Mouse (Mus musculus) embryonic facial prominence, embryonic 12.5 days (tissue): Measurements from ENCODE around the gene Celf2. TPM values are rescaled to one million over a fixed set of nuclear protein-coding genes. Genes with fewer than 3 reads are reported as not detected.

Experiments used
- ATAC-seq: fragments of 200-750 bp; cut with Nextera tagmentation; 2 replicates; pipeline ENCODE4 v1.8.0; 2017; ENCODE audit not compliant: insufficient number of reproducible peaks, insufficient read depth, low FRiP score, low TSS enrichment
- H3K27ac ChIP-seq: fragments of 300-500 bp; sonication (generic); 2 replicates; pipeline ENCODE4 v1.5.1; 2016; ENCODE audit warnings: mild to moderate bottlenecking
- H3K27me3 ChIP-seq: fragments of 300-500 bp; sonication (generic); 2 replicates; pipeline ENCODE4 v1.6.1; 2016; ENCODE audit warnings: mild to moderate bottlenecking, moderate library complexity
- H3K36me3 ChIP-seq: fragments of 300-500 bp; sonication (generic); 2 replicates; pipeline ENCODE4 v1.6.1; 2016; ENCODE audit warnings: mild to moderate bottlenecking
- H3K4me1 ChIP-seq: fragments of 300-500 bp; sonication (generic); 2 replicates; pipeline ENCODE4 v1.6.1; 2016
- H3K4me2 ChIP-seq: fragments of 300-500 bp; sonication (generic); replicated peaks from 2 replicates; pipeline ENCODE4 v1.6.1; 2016; ENCODE audit warnings: mild to moderate bottlenecking, moderate library complexity
- H3K4me3 ChIP-seq: fragments of 300-500 bp; sonication (generic); 2 replicates; pipeline ENCODE4 v1.5.1; 2016; ENCODE audit warnings: mild to moderate bottlenecking
- H3K9ac ChIP-seq: fragments of 300-500 bp; sonication (generic); 2 replicates; pipeline ENCODE4 v1.6.1; 2016; ENCODE audit warnings: mild to moderate bottlenecking, moderate library complexity
- H3K9me3 ChIP-seq: fragments of 300-500 bp; sonication (generic); 2 replicates; pipeline ENCODE4 v1.6.1; 2016; ENCODE audit warnings: mild to moderate bottlenecking, moderate library complexity
- WGBS: fragments of 180-500 bp; shearing (Covaris S2); methylation state at CpG from one replicate; pipeline ENCODE4 v1.1.7; 2016; 5-methylcytosine and 5-hydroxymethylcytosine counted together
- polyA plus RNA-seq: library from polyadenylated mRNA; unstranded; fragments of >200 nt; fragmentation: Nextera tagmentation; extraction: Ambion mirVana; gene quantifications from 2 replicates; pipeline ENCODE4 v1.2.1, GENCODE M21; 2016

Celf2 gene
- polyA plus RNA-seq, 1 experiment from 2014 or later, result 56.8 TPM

DNA sequence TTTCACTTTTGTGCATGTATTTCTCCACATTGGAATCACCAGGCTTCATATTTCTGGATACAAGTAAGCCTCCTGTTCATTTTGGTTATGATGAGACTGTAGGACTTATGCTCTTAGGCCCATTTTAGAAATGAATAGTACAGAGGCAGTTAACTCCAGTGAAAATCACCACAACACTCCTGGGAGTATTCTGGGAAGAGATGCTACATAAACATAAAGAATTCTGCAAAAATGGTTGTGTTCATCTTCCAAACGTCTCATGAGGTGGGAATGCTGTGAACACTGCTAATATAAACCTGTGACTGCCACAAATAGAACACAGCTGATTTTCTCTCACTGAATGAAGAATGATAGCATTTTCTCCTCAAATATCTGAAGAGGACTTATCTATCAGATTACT is 130.6 kb downstream of the Celf2 start:
- Histone ChIP-seq H3K9ac (no peak overlapping the region), H3K4me1 (no peaks in the 10 kb centered on the region), H3K36me3 (no peaks in the 10 kb centered on the region), H3K9me3 (no peaks in the 10 kb centered on the region), H3K27ac (no peak overlapping the region), H3K4me2 (no peak overlapping the region), H3K27me3 (no peaks in the 10 kb centered on the region), H3K4me3 (no peak overlapping the region)
- WGBS, result 27% methylated on average over 1 of the region's 1 CpGs
- ATAC-seq, result no peak

- Histone ChIP-seq H3K4me3 (no peak overlapping the region), H3K4me1 (no peaks in the 10 kb centered on the region), H3K9me3 (no peaks in the 10 kb centered on the region), H3K36me3 (no peaks in the 10 kb centered on the region), H3K4me2 (no peak overlapping the region), H3K27me3 (no peaks in the 10 kb centered on the region), H3K9ac (no peak overlapping the region), H3K27ac (no peak overlapping the region)
- no peak for ATAC-seq
- 90% methylated on average over 1 of the region's 1 CpGs for WGBS
These were observed 131.5 kb downstream of the Celf2 start for GRCm38 (mm10) chr2:7377878-7378277.

- Histone ChIP-seq H3K27me3 (no peaks in the 10 kb centered on the region), H3K4me2 (no peak overlapping the region), H3K9me3 (no peaks in the 10 kb centered on the region), H3K4me3 (no peak overlapping the region), H3K9ac (no peak overlapping the region), H3K36me3 (no peaks in the 10 kb centered on the region), H3K27ac (no peak overlapping the region), H3K4me1 (no peaks in the 10 kb centered on the region)
- WGBS, result 76% methylated on average over 4 of the region's 4 CpGs
- ATAC-seq, result no peak
These were observed 141.6 kb downstream of the Celf2 start for GRCm38 (mm10) chr2:7367738-7368137.

DNA sequence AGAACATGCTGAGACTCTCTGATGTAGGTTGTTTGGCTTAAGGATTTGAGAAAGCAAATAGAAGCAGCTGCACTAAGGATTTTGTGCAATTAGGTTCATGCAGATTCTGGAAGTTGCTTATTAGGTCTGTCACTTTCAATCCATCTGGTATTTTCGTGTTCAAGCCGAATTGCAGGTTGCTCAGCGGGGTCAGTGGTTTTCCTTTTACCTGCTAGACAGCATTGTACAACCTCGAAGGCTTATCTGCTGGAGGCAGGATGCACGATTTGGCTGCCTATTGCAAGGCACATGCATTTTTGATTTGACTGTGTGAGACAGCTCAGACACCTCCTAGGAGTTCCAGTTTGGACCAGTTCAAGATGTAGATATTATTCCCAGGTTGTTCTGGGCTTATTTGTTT is 149.8 kb downstream of the Celf2 start:
- Histone ChIP-seq H3K27ac (no peak overlapping the region), H3K4me1 (no peaks in the 10 kb centered on the region), H3K4me2 (no peak overlapping the region), H3K4me3 (no peak overlapping the region), H3K9ac (no peak overlapping the region), H3K9me3 (no peaks in the 10 kb centered on the region), H3K27me3 (no peaks in the 10 kb centered on the region), H3K36me3 (no peaks in the 10 kb centered on the region)
- 37% methylated on average over 5 of the region's 5 CpGs for WGBS
- no peak for ATAC-seq

DNA sequence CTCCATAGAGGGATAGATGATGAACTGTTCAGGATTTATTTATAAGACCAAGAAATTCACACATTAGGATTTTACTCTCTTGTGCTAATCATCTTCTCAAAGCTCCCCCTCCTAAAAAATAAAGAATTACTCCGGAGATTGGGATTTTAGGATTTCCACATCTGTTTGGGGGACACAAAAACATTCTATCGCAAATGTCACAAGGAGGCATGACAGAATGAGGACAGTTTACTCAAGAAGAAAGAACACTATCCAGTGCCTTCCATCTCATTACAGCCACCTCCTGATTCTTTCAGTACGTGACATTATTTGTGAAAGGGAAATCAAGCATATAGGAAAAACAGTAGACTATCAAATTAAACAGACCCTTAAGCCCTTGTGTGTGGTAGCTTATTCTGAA is 150.5 kb downstream of the Celf2 start:
- 73% methylated on average over 3 of the region's 3 CpGs for WGBS
- Histone ChIP-seq H3K4me2 (no peak overlapping the region), H3K36me3 (no peaks in the 10 kb centered on the region), H3K4me3 (no peak overlapping the region), H3K27ac (no peak overlapping the region), H3K9ac (no peak overlapping the region), H3K9me3 (no peaks in the 10 kb centered on the region), H3K4me1 (no peaks in the 10 kb centered on the region), H3K27me3 (no peaks in the 10 kb centered on the region)
- ATAC-seq, result no peak

GRCm38 (mm10) chr2:7351234-7351633 is 158.1 kb downstream of the Celf2 start:
- Histone ChIP-seq H3K27ac (no peak overlapping the region), H3K27me3 (no peaks in the 10 kb centered on the region), H3K36me3 (no peaks in the 10 kb centered on the region), H3K4me3 (no peak overlapping the region), H3K9ac (no peak overlapping the region), H3K9me3 (no peaks in the 10 kb centered on the region), H3K4me1 (peaks cover 2% of the 10 kb centered on the region; the same call in 1 of the 2 replicates), H3K4me2 (no peak overlapping the region)
- ATAC-seq, result no peak
- WGBS, result 84% methylated on average over 5 of the region's 5 CpGs

- no peak overlapping the region for H3K27ac ChIP-seq
- H3K9me3 ChIP-seq, result no peaks in the 10 kb centered on the region
- WGBS, result 86% methylated on average over 4 of the region's 4 CpGs
- H3K4me1 ChIP-seq, result peaks cover 2% of the 10 kb centered on the region; the same call in 1 of the 2 replicates
- H3K4me2 ChIP-seq, result no peak overlapping the region
- no peak for ATAC-seq
- no peaks in the 10 kb centered on the region for H3K27me3 ChIP-seq
- no peak overlapping the region for H3K4me3 ChIP-seq
- H3K9ac ChIP-seq, result no peak overlapping the region
- no peaks in the 10 kb centered on the region for H3K36me3 ChIP-seq
These were observed 162.5 kb downstream of the Celf2 start for GRCm38 (mm10) chr2:7346703-7347461.

GRCm38 (mm10) chr2:7344951-7345350 is 164.4 kb downstream of the Celf2 start:
- WGBS, result 67% methylated on average over 2 of the region's 2 CpGs

DNA sequence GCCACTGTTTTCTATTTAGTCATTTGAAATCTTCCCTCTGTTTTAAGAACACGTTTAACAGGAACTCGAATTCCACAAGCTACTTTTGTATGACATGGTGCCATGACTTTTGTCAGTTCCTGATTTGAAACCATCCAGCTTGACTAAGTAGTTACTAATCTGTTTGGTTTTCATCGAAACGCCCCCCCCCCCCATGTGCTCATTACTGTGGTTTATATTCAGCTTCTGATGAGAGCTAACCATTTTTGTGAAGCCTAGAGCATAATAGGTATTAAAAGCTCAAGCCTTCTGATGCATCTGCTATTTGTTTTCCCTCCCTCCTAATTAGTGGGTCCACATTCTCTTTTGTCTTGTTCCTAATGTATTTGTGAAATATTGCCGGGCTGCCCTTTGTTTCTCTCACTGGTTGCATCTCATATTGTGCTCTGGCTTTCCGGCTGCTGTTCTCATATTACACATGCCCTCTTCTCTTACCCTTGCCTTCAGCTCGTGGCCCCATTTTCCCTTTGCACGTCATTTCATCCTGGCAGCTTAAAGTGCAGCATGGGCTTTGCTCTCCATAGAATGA is 166.4 kb downstream of the Celf2 start:
- Histone ChIP-seq H3K27me3 (no peaks in the 10 kb centered on the region), H3K4me2 (no peak overlapping the region), H3K4me1 (no peaks in the 10 kb centered on the region), H3K27ac (no peak overlapping the region), H3K9me3 (no peaks in the 10 kb centered on the region), H3K4me3 (no peak overlapping the region), H3K36me3 (no peaks in the 10 kb centered on the region), H3K9ac (no peak overlapping the region)
- no peak for ATAC-seq
- 54% methylated on average over 8 of the region's 8 CpGs for WGBS

More at GRCm38 (mm10) chr2:7344951-7345350, 164.4 kb downstream of the Celf2 start:
- peaks cover 2% of the 10 kb centered on the region; the same call in 1 of the 2 replicates for H3K4me1 ChIP-seq
- H3K36me3 ChIP-seq, result no peaks in the 10 kb centered on the region
- no peak overlapping the region for H3K9ac ChIP-seq
- H3K27me3 ChIP-seq, result no peaks in the 10 kb centered on the region
- no peaks in the 10 kb centered on the region for H3K9me3 ChIP-seq
- no peak overlapping the region for H3K27ac ChIP-seq
- no peak overlapping the region for H3K4me3 ChIP-seq
- ATAC-seq, result no peak
- H3K4me2 ChIP-seq, result no peak overlapping the region

DNA sequence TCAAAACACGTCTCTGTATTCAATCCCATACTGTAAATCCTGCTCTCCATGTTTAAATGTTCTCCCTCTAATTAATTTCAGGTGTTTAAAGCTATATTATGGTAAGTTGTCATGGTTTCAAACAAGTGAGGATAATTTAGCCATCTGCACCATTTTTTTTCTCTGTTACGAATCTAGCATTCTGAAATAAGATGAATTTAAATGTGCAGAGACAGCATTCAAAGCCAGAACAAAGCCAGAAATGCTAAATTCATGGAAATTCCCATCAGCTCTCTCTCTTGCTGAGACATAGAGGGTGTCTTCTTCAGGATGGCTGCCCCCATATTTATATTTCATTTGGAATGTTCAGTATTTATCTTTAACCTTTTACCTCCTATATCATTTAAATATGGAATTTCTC is 174.5 kb downstream of the Celf2 start:
- Histone ChIP-seq H3K4me2 (no peak overlapping the region), H3K36me3 (no peaks in the 10 kb centered on the region), H3K27me3 (no peaks in the 10 kb centered on the region), H3K9ac (no peak overlapping the region), H3K4me1 (no peaks in the 10 kb centered on the region), H3K27ac (no peak overlapping the region), H3K4me3 (no peak overlapping the region), H3K9me3 (no peaks in the 10 kb centered on the region)
- no peak for ATAC-seq
- 45% methylated on average over 2 of the region's 2 CpGs for WGBS

DNA sequence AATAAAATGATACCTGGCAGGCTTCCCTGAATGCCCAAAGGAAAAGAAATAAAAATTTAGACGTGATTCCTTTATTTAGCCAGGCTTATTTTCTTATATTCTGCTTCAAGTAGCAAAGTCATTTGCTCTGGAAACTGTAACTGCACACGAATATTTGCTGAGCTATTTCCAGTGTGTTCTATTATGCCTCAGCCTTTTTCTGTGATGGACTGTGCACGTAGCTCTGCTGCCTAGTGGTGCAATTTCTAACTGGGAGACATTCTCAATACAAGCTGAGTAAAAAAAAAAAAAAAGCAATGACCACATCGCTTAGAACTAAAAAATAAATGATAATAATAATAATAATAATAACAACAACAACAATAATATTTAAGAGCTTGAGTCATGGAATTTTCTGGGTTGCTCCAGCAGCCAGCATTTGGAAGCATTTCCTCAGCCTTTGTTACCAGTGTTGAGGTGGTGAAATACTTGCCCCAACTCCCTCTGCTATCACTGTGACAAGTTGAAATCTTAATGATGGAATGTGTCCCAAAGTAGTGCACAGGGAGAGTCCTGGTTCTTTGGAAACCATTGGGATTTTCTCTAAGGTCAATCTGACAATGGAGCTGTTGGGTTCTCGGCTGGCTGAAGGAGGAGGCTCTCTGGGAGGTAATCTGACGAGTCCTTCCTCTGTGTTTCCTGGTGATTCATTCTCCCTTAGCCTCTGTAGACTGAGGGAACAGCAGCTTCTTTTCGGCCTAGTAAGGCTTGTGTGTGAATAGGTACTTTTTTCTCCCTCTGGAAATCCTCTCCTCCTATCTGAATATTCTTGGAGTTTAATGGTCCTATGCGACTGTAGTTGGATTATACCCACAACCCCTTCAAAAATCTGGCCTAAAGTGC is 181.1 kb downstream of the Celf2 start:
- WGBS, result 78% methylated on average over 8 of the region's 8 CpGs
- ATAC-seq, result no peak
- no peaks in the 10 kb centered on the region for H3K27me3 ChIP-seq

GRCm38 (mm10) chr2:7319760-7320159 is 189.6 kb downstream of the Celf2 start:
- Histone ChIP-seq H3K9ac (no peak overlapping the region), H3K4me3 (no peak overlapping the region), H3K4me1 (no peaks in the 10 kb centered on the region), H3K27me3 (no peaks in the 10 kb centered on the region), H3K27ac (no peak overlapping the region), H3K36me3 (no peaks in the 10 kb centered on the region), H3K9me3 (no peaks in the 10 kb centered on the region), H3K4me2 (no peak overlapping the region)
- no peak for ATAC-seq
- WGBS, result 79% methylated on average over 3 of the region's 3 CpGs

More for the DNA sequence above, 181.1 kb downstream of the Celf2 start:
- H3K9ac ChIP-seq, result no peak overlapping the region
- no peaks in the 10 kb centered on the region for H3K4me1 ChIP-seq
- no peak overlapping the region for H3K27ac ChIP-seq
- H3K4me2 ChIP-seq, result no peak overlapping the region
- H3K4me3 ChIP-seq, result no peak overlapping the region
- no peaks in the 10 kb centered on the region for H3K36me3 ChIP-seq
- no peaks in the 10 kb centered on the region for H3K9me3 ChIP-seq
